Mouse (Mus musculus) cerebellum, adult 2 months (tissue): ENCODE results near the gene Zeb2.

ENCODE experiments used
- CTCF ChIP-seq: fragments of 200-500 bp; IDR thresholded peaks from 2 replicates; pipeline ENCODE4 v1.5.1; 2011; ENCODE audit warnings: low read depth, mild to moderate bottlenecking, control low read depth, low read length, moderate library complexity, borderline replicate concordance; ENCODE audit not compliant: insufficient read depth
- POLR2A ChIP-seq: fragments of 200-500 bp; IDR thresholded peaks from 2 replicates; pipeline ENCODE4 v1.6.1; 2011; ENCODE audit warnings: low read length, control low read depth, borderline replicate concordance; ENCODE audit not compliant: insufficient read depth

- TF ChIP-seq CTCF (no peak), POLR2A (no peak)
Observed at GRCm38 (mm10) chr2:45059010-45059409, 58.2 kb downstream of the Zeb2 start.
